9 mouse cellular contexts compared by ENCODE assay signal in the genomic region with DNA sequence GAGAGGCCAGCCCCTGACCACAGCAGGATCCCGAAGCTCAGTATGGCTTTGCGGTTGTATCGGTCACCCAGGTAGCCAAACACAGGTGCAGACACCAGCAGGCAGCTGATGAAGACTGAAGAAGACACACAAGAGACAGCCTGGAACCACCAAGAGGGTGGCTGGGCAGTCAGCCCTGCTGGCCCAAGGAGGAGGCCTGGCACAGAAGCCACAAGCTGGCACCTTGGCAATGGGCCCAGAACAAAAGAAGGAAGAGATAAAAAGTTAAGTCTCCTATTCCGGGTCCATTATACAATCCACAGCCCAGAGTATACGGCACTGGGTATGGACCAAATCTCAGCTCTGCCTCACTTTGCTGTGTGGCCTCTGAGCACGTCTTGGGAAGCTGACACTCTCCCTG. TPM values are rescaled to one million over a fixed set of nuclear protein-coding genes. Genes with fewer than 3 reads are reported as not detected.
DNase-seq lines count a peak whose midpoint lies in the region; ATAC-seq lines count a peak whose summit lies in the region.
"Had no signal": no experiment of that assay in that cellular context is flagged by ENCODE, and none has a peak within 500 bp of the region (broad histone marks: within the 10 kb centered on the region; RNA-seq: fewer than 3 reads in every experiment).

No protein-coding gene starts in this region.

- H3K4me2 ChIP-seq in kidney, embryonic 15.5 days, result no peak overlapping the region
- H3K4me2 ChIP-seq in hindbrain, embryonic 16.5 days (ENCODE audit: low read length), result no peak overlapping the region

- intact Hi-C loops in heart, postnatal 10 days (cut with DNase I), result no loop called here

- DNase-seq in kidney, adult 9 months, result peak; percentile 51
- peak; percentile 12 for DNase-seq in MN1 (ENCODE audit: low spot score)
- peak; percentile 39 to 42 for DNase-seq in heart, postnatal 10 days
- no peak for DNase-seq in Muller cell, postnatal 12 days (ENCODE audit: inconsistent ontology term)

- H3K9me3 ChIP-seq in kidney, embryonic 15.5 days (replicated peaks), result no peaks in the 10 kb centered on the region
- H3K9me3 ChIP-seq in hindbrain, embryonic 16.5 days (ENCODE audit: control insufficient read depth, low read length), result no peaks in the 10 kb centered on the region

- no peak overlapping the region for H3K27ac ChIP-seq in kidney, embryonic 15.5 days
- no peak overlapping the region for H3K27ac ChIP-seq in hindbrain, embryonic 16.5 days (ENCODE audit: low read depth, low read length)

- H3K36me3 ChIP-seq in kidney, embryonic 15.5 days, result no peaks in the 10 kb centered on the region
- H3K36me3 ChIP-seq in hindbrain, embryonic 16.5 days (ENCODE audit: control insufficient read depth, insufficient read depth, low read length), result no peaks in the 10 kb centered on the region

- H3K9ac ChIP-seq in kidney, embryonic 15.5 days, result no peak overlapping the region
- no peak overlapping the region for H3K9ac ChIP-seq in hindbrain, embryonic 16.5 days (ENCODE audit: low read depth, low read length)

- H3K4me3 ChIP-seq in kidney, embryonic 15.5 days (replicated peaks), result no peak overlapping the region
- H3K4me3 ChIP-seq in hindbrain, embryonic 16.5 days (ENCODE audit: low read length), result no peak overlapping the region

- ATAC-seq in kidney, embryonic 15.5 days (replicated peaks; ENCODE audit: low FRiP score), result no peak
- peak; percentile 40; the same call in 1 of the 2 replicates for ATAC-seq in cerebellum, adult (ENCODE audit: insufficient number of reproducible peaks, low FRiP score, low TSS enrichment)
- no peak for ATAC-seq in frontal cortex, adult (ENCODE audit: low TSS enrichment)
- ATAC-seq in hindbrain, embryonic 16.5 days, result no peak

- 88% methylated on average over 6 of the region's 6 CpGs for WGBS in kidney, embryonic 15.5 days
- WGBS in hindbrain, embryonic 16.5 days, result 65% methylated on average over 6 of the region's 6 CpGs

- no peaks in the 10 kb centered on the region for H3K27me3 ChIP-seq in kidney, embryonic 15.5 days
- no peaks in the 10 kb centered on the region for H3K27me3 ChIP-seq in hindbrain, embryonic 16.5 days (replicated peaks; ENCODE audit: control insufficient read depth, insufficient read depth, low read length)

- H3K4me1 ChIP-seq in kidney, embryonic 15.5 days, result no peaks in the 10 kb centered on the region
- H3K4me1 ChIP-seq in hindbrain, embryonic 16.5 days (ENCODE audit: control insufficient read depth, insufficient read depth, low read depth, low read length), result no peaks in the 10 kb centered on the region

RNA-seq across cellular contexts. Expression of a gene that starts 9.9 kb away (rescaled TPM):
- 0.27 and 0.35 TPM in 2 replicates for polyA plus RNA-seq in kidney, embryonic 15.5 days (2015; fragmentation: Nextera tagmentation; extraction: Ambion mirVana)
- total RNA-seq in heart, postnatal 10 days (2021), result under 1 TPM in 1 of 2 experiments, not detected in 1; 0.07 TPM
- 0.09 TPM in 1 of 2 replicates, not detected in the other for polyA plus RNA-seq in hindbrain, embryonic 16.5 days (2015; fragmentation: Nextera tagmentation; extraction: Ambion mirVana)
- polyA plus RNA-seq: stomach, embryonic 14.5 days had no signal

RNA-seq across cellular contexts. Expression of a gene that starts 50.7 kb away (rescaled TPM):
- 2.9 and 3.4 TPM in 2 replicates for polyA plus RNA-seq in kidney, embryonic 15.5 days (2015; fragmentation: Nextera tagmentation; extraction: Ambion mirVana)
- total RNA-seq in heart, postnatal 10 days (2021), result 10 to 100 TPM; 18.0 to 19.5 TPM
- polyA plus RNA-seq in hindbrain, embryonic 16.5 days (2015; fragmentation: Nextera tagmentation; extraction: Ambion mirVana), result 6.0 and 8.2 TPM in 2 replicates
